Mouse (Mus musculus) embryonic facial prominence, embryonic 10.5 days (tissue): Measurements from ENCODE around the gene Pde1b. TPM values are rescaled to one million over a fixed set of nuclear protein-coding genes. Genes with fewer than 3 reads are reported as not detected.

Experiments
- DNase-seq: peaks from one replicate; pipeline ENCODE4 v3.0.0-alpha.2; 2017; ENCODE audit warnings: low spot score
- H3K27ac ChIP-seq: fragments of 300-500 bp; sonication (generic); replicated peaks from 2 replicates; pipeline ENCODE4 v1.5.1; 2016; ENCODE audit warnings: mild to moderate bottlenecking
- H3K27me3 ChIP-seq: fragments of 300-500 bp; sonication (generic); replicated peaks from 2 replicates; pipeline ENCODE4 v1.6.1; 2016; ENCODE audit warnings: low read depth, mild to moderate bottlenecking; ENCODE audit not compliant: poor library complexity, severe bottlenecking
- H3K36me3 ChIP-seq: fragments of 300-500 bp; sonication (generic); replicated peaks from 2 replicates; pipeline ENCODE4 v1.6.1; 2016; ENCODE audit warnings: mild to moderate bottlenecking, moderate library complexity
- H3K4me1 ChIP-seq: fragments of 300-500 bp; sonication (generic); 2 replicates; pipeline ENCODE4 v1.6.1; 2016
- H3K4me3 ChIP-seq: fragments of 300-500 bp; sonication (generic); 2 replicates; pipeline ENCODE4 v1.5.1; 2016; ENCODE audit warnings: mild to moderate bottlenecking, moderate library complexity
- H3K9me3 ChIP-seq: fragments of 300-500 bp; sonication (generic); 2 replicates; pipeline ENCODE4 v1.6.1; 2016; ENCODE audit warnings: mild to moderate bottlenecking
- WGBS: fragments of 180-500 bp; shearing (Covaris S2); methylation state at CpG from one replicate; pipeline ENCODE4 v1.1.7; 2016; 5-methylcytosine and 5-hydroxymethylcytosine counted together
- polyA plus RNA-seq: library from polyadenylated mRNA; unstranded; fragments of >200 nt; fragmentation: Nextera tagmentation; extraction: Ambion mirVana; gene quantifications from 2 replicates; pipeline ENCODE4 v1.2.1, GENCODE M21; 2016

Pde1b gene
- polyA plus RNA-seq: 6.0 and 10.4 TPM in 2 replicates

GRCm38 (mm10) chr15:103502435-103503250 is at the start of gene Pde1b:
TSS of gene Pde1b (plus strand) at chr15:103503034.
- Histone ChIP-seq H3K4me3 (peak within 1 kb of the TSS; percentile 69), H3K27ac (peak within 1 kb of the TSS; percentile 77), H3K27me3 (peaks cover 79% of the 10 kb centered on the region), H3K4me1 (peaks cover 39% of the 10 kb centered on the region), H3K36me3 (no peaks in the 10 kb centered on the region), H3K9me3 (no peaks in the 10 kb centered on the region)
- WGBS: 1% methylated on average over 61 of the region's 63 CpGs
- peak; percentile 82 for DNase-seq

DNA sequence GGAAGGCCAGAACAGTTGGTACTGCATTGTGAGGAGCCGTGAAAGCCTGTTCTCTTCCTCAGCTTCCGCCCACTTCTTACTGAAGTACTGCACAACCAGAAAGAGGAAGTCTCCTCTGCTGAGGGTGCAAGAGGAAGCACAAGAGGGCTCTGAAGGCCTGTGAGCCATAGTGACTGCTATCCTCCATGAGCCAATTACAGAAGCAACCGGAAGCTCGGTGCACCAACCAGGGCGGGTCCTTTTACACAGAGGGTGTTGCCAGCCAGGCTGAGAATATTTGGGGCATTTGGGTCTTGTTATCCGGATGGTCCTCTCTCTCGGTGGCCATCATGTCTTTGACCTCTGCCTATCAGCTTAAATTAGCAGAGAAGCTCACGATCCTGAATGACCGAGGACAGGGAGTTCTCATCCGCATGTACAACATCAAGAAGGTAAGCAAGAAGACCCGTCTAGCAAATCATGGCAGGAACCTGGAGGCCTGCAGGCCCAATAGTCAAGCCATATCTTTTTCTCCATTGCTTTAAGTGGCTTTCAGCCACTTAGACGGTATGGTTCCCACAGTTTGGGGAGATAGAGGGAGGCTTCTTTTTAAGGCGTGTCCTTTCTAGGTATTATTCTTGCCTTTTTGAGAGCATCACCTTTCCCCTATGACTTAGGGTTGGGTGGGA is 49.1 kb upstream of the Pde1b start, which contains the start of gene Nckap1l:
TSS of gene Nckap1l (plus strand) at position 244 of the 668 bp plus-strand sequence.
- no peaks in the 10 kb centered on the region for H3K27me3 ChIP-seq
- H3K4me1 ChIP-seq: no peaks in the 10 kb centered on the region
- H3K36me3 ChIP-seq: no peaks in the 10 kb centered on the region
- H3K9me3 ChIP-seq: no peaks in the 10 kb centered on the region
- no peak within 1 kb of the TSS for H3K27ac ChIP-seq
- no peak within 1 kb of the TSS for H3K4me3 ChIP-seq
- DNase-seq: no peak
- WGBS: 86% methylated on average over 13 of the region's 13 CpGs

- no peaks in the 10 kb centered on the region for H3K9me3 ChIP-seq
- H3K27ac ChIP-seq: no peak overlapping the region
- H3K4me1 ChIP-seq: no peaks in the 10 kb centered on the region
- H3K4me3 ChIP-seq: no peak overlapping the region
- WGBS: 86% methylated on average over 6 of the region's 6 CpGs
- H3K27me3 ChIP-seq: no peaks in the 10 kb centered on the region
- no peak for DNase-seq
- H3K36me3 ChIP-seq: no peaks in the 10 kb centered on the region
Measured at GRCm38 (mm10) chr15:103454449-103454848, 48.4 kb upstream of the Pde1b start.

- no peaks in the 10 kb centered on the region for H3K4me1 ChIP-seq
- no peaks in the 10 kb centered on the region for H3K27me3 ChIP-seq
- H3K27ac ChIP-seq: no peak overlapping the region
- 73% methylated on average over 7 of the region's 7 CpGs for WGBS
- no peaks in the 10 kb centered on the region for H3K9me3 ChIP-seq
- no peaks in the 10 kb centered on the region for H3K36me3 ChIP-seq
- DNase-seq: no peak
- no peak overlapping the region for H3K4me3 ChIP-seq
Measured at GRCm38 (mm10) chr15:103462539-103463261, 40.1 kb upstream of the Pde1b start.

GRCm38 (mm10) chr15:103471488-103472194 is 31.2 kb upstream of the Pde1b start:
- no peak overlapping the region for H3K4me3 ChIP-seq
- H3K4me1 ChIP-seq: peaks cover 9% of the 10 kb centered on the region; the same call in 1 of the 2 replicates
- H3K9me3 ChIP-seq: no peaks in the 10 kb centered on the region
- WGBS: 86% methylated on average over 7 of the region's 7 CpGs
- H3K27me3 ChIP-seq: no peaks in the 10 kb centered on the region
- no peak for DNase-seq
- H3K36me3 ChIP-seq: no peaks in the 10 kb centered on the region
- H3K27ac ChIP-seq: no peak overlapping the region

- no peak overlapping the region for H3K4me3 ChIP-seq
- no peaks in the 10 kb centered on the region for H3K36me3 ChIP-seq
- no peaks in the 10 kb centered on the region for H3K27me3 ChIP-seq
- no peak for DNase-seq
- peaks cover 9% of the 10 kb centered on the region; the same call in 1 of the 2 replicates for H3K4me1 ChIP-seq
- no peaks in the 10 kb centered on the region for H3K9me3 ChIP-seq
- H3K27ac ChIP-seq: no peak overlapping the region
- 75% methylated on average over 3 of the region's 3 CpGs for WGBS
Measured at GRCm38 (mm10) chr15:103472265-103472664, 30.6 kb upstream of the Pde1b start.

DNA sequence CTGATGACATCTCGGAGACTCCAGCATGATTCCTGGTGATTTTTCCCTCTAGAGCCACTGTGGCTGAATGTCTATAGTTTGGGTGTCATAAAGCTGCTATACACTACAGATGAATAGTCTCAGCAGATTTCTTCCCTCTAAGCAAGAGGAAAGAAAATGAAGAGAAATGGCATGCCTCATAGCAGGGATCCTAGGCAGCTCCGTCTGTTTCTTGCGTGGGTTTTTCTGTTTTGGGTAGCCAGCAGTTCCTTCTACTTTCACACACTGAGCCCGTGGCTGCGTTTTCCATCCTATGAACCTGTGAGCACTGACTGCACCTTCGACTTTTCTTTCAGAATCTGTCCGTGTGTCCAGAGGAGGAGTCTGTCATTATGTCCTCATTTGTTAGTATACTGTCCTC is 29.7 kb upstream of the Pde1b start:
- DNase-seq: no peak
- Histone ChIP-seq H3K27ac (no peak overlapping the region), H3K9me3 (no peaks in the 10 kb centered on the region), H3K36me3 (no peaks in the 10 kb centered on the region), H3K27me3 (no peaks in the 10 kb centered on the region), H3K4me1 (peaks cover 9% of the 10 kb centered on the region; the same call in 1 of the 2 replicates), H3K4me3 (no peak overlapping the region)
- WGBS: 89% methylated on average over 7 of the region's 7 CpGs

GRCm38 (mm10) chr15:103473769-103474168 is 29.1 kb upstream of the Pde1b start:
- Histone ChIP-seq H3K4me1 (peaks cover 9% of the 10 kb centered on the region; the same call in 1 of the 2 replicates), H3K27me3 (no peaks in the 10 kb centered on the region)

DNA sequence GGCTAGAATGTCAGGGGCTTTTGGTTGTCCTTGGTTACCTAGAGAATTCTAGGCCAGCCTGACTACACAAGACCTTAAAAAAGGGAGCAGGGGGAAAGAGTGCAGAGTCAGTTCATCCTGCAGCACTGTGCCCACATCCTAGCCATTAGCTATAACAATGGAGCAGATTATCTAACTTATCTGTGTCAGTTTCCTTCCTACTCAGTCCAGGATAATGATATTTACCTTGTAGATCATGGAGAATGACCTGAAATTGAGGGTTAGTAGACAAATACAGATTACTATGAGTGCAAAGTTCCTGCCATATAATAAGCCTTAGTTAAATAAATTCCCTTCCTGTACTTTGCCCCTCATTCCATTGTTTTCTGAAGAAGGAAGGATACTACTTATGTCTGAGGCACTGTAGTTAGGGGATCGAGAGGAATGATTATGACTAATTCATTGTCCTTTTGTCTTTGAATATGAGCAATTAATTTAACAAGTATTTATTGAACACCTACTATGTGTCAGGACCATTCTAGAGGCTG is 23.7 kb upstream of the Pde1b start:
- 76% methylated on average over 1 of the region's 1 CpGs for WGBS
- H3K4me3 ChIP-seq: no peak overlapping the region
- no peaks in the 10 kb centered on the region for H3K27me3 ChIP-seq
- no peaks in the 10 kb centered on the region for H3K9me3 ChIP-seq
- DNase-seq: no peak
- 0 out of 2 replicates have a peak, but pooled peaks cover under 1% of the 10 kb centered on the region for H3K4me1 ChIP-seq
- H3K36me3 ChIP-seq: no peaks in the 10 kb centered on the region
- no peak overlapping the region for H3K27ac ChIP-seq

More at GRCm38 (mm10) chr15:103473769-103474168, 29.1 kb upstream of the Pde1b start:
- no peak for DNase-seq
- H3K9me3 ChIP-seq: no peaks in the 10 kb centered on the region
- no peaks in the 10 kb centered on the region for H3K36me3 ChIP-seq
- WGBS: 77% methylated on average over 5 of the region's 5 CpGs
- no peak overlapping the region for H3K4me3 ChIP-seq
- no peak overlapping the region for H3K27ac ChIP-seq

- no peak for DNase-seq
- WGBS: 89% methylated on average over 2 of the region's 2 CpGs
- H3K36me3 ChIP-seq: no peaks in the 10 kb centered on the region
- no peaks in the 10 kb centered on the region for H3K27me3 ChIP-seq
- peaks cover 5% of the 10 kb centered on the region; the same call in 1 of the 2 replicates for H3K4me1 ChIP-seq
- no peak overlapping the region for H3K27ac ChIP-seq
- no peak overlapping the region for H3K4me3 ChIP-seq
- no peaks in the 10 kb centered on the region for H3K9me3 ChIP-seq
Measured at GRCm38 (mm10) chr15:103480129-103480528, 22.7 kb upstream of the Pde1b start.

DNA sequence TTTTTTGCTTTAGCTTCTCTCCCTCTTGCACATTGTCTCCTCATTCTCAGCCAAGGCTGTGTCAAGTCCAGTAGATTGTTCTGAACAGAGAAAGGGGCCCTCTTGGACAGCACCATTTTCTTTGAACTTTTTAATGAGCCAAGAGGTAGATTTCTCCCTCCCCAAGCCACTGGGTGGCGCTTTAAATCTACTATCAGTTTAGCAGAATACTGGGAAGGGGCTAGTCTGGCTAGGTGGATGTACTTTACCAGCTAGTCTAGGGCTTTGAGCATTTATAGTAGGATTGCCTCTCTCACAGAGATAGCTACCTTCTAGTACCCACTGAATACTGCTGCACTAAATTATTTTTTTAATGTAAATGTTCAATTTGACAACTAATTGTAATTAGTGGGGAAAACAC is 20.3 kb upstream of the Pde1b start:
- 2% methylated on average over 1 of the region's 1 CpGs for WGBS
- Histone ChIP-seq H3K27me3 (no peaks in the 10 kb centered on the region), H3K9me3 (no peaks in the 10 kb centered on the region), H3K36me3 (no peaks in the 10 kb centered on the region), H3K4me1 (peaks cover 7% of the 10 kb centered on the region), H3K4me3 (no peak overlapping the region), H3K27ac (no peak overlapping the region)
- peak; percentile 57 for DNase-seq

DNA sequence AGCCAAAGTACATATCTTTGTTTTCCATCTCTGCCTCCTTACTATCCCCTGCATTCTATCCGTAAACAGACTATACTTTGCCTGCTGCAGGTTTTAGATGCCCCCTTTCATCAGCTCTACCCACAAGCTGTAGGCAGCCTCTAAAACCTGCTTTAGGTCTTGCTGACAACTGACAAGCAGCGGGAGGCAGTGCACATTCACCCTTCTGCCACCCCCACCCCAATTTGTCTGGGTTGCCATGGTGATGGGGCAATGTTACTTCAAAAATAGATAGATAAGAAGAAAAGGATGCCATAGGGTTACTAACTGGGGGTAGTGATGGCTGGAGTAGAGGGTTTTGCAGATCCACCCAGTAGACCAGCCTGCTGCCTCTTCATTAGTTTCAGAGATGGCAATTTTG is 18.3 kb upstream of the Pde1b start:
- no peak for DNase-seq
- Histone ChIP-seq H3K9me3 (no peaks in the 10 kb centered on the region), H3K4me1 (peaks cover 7% of the 10 kb centered on the region), H3K36me3 (no peaks in the 10 kb centered on the region), H3K27ac (no peak overlapping the region), H3K27me3 (no peaks in the 10 kb centered on the region), H3K4me3 (no peak overlapping the region)
- 73% methylated on average over 2 of the region's 2 CpGs for WGBS
